Mouse (Mus musculus): Measurements from ENCODE around the gene Itga2. TPM values are rescaled to one million over a fixed set of nuclear protein-coding genes. Genes with fewer than 3 reads are reported as not detected.
A peak's percentile ranks its signal among the peaks of the same experiment; 100 is the strongest.

Itga2 gene
- total RNA-seq (2014; rRNA removed) (0.07 and 0.09 TPM in 2 replicates), polyA plus RNA-seq (2012; rRNA removed) (0.01 TPM in 2 replicates)

DNA sequence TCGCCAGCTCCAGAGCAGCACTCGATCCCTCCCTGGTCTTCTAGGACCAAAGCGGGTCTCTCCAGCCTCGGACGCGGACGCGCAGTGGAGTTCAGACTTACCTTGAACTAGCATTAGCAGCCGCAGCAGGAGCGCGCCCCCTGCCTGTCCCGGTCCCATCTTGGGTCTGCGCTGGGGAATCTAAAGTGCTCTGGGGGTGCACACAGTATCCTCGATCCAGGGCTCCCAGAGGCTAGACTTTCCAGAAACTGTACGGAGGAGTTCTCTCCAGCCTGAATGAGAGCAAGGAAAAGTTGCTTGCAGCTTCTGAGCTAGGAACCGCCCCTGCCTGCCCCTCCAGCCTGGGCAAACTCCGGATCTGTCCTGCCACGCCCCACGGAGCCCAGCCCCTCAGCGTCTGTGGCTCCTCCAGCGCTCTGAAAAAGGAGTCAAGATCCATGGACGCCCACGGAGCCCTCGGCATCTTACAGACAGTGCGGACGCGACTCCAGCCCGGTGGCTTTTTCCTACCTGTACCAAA is at the start of gene Itga2:
TSS of gene Itga2 (minus strand) at position 326 of the 520 bp plus-strand sequence.
- Histone ChIP-seq H3K9ac (ENCODE audit: low read depth, low read length) (0 out of 2 replicates have a peak within 1 kb of the TSS, but pooled peaks have one; percentile 6), H3K36me3 (ENCODE audit: control insufficient read depth, insufficient read depth, low read length) (no peaks in the 10 kb centered on the region), H3K27me3 (ENCODE audit: control insufficient read depth, insufficient read depth, low read length) (peaks cover 6% of the 10 kb centered on the region; the same call in 1 of the 2 replicates), H3K4me1 (ENCODE audit: control insufficient read depth, insufficient read depth, low read length) (no peaks in the 10 kb centered on the region), H3K4me3 (ENCODE audit: insufficient read depth, low read depth, low read length) (peak within 1 kb of the TSS; percentile 27; the same call in 1 of the 2 replicates), H3K27ac (replicated peaks; ENCODE audit: insufficient read depth, low read depth, low read length) (no peak within 1 kb of the TSS), H3K79me2 (ENCODE audit: control insufficient read depth, insufficient read depth, low read length) (no peaks in the 10 kb centered on the region)
- DNase-seq (ENCODE audit: extremely low read depth, low read depth, low spot score) = peak; percentile 15
- WGBS = 3% methylated on average over 28 of the region's 28 CpGs
- TF ChIP-seq CTCF (IDR thresholded peaks at IDR 0.05; ENCODE audit: low read depth, low read length) (peak; percentile 71), POLR2A (IDR thresholded peaks at IDR 0.05; ENCODE audit: extremely low read depth, insufficient read depth, low read length) (no peak)

DNA sequence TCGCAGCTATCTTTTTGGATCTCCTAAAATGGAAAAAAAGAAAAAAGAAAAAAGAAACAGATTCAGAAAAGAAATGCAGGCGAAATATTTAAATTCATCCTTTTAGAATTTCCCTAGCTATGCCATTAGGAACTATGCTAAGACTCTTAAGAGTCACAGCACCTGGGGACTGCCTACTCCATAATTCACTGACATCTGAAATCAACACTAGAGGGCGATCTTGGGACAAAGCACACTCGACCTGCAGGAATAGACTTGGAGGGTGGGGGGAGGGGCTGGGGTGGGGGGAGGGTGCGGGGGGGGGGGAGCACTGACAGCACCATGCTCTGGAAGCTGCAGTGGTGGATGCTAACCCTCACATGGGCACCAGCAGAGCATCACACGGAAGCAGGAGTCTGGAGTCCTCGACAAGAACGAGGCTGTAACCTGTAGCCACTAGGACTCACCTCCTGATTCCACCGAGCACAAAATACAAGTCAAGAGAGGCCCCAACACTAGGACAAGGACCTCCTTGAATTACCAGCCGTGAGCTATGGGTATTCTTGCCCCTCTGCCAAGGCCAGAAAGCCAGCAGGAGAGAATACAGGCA is 49.0 kb upstream of the Itga2 start:
- Histone ChIP-seq H3K9ac (ENCODE audit: low read depth, low read length) (no peak overlapping the region), H3K4me3 (ENCODE audit: insufficient read depth, low read depth, low read length) (no peak overlapping the region), H3K36me3 (ENCODE audit: control insufficient read depth, insufficient read depth, low read length) (peaks cover 25% of the 10 kb centered on the region), H3K79me2 (ENCODE audit: control insufficient read depth, insufficient read depth, low read length) (no peaks in the 10 kb centered on the region), H3K27me3 (ENCODE audit: control insufficient read depth, insufficient read depth, low read length) (no peaks in the 10 kb centered on the region), H3K4me1 (ENCODE audit: control insufficient read depth, insufficient read depth, low read length) (no peaks in the 10 kb centered on the region), H3K27ac (replicated peaks; ENCODE audit: insufficient read depth, low read depth, low read length) (no peak overlapping the region)
- TF ChIP-seq CTCF (IDR thresholded peaks at IDR 0.05; ENCODE audit: low read depth, low read length) (peak; percentile 27; the same call in 1 of the 2 replicates), POLR2A (IDR thresholded peaks at IDR 0.05; ENCODE audit: extremely low read depth, insufficient read depth, low read length) (no peak)
- WGBS = 68% methylated on average over 10 of the region's 10 CpGs
- DNase-seq (ENCODE audit: extremely low read depth, low read depth, low spot score) = peak; percentile 28

DNA sequence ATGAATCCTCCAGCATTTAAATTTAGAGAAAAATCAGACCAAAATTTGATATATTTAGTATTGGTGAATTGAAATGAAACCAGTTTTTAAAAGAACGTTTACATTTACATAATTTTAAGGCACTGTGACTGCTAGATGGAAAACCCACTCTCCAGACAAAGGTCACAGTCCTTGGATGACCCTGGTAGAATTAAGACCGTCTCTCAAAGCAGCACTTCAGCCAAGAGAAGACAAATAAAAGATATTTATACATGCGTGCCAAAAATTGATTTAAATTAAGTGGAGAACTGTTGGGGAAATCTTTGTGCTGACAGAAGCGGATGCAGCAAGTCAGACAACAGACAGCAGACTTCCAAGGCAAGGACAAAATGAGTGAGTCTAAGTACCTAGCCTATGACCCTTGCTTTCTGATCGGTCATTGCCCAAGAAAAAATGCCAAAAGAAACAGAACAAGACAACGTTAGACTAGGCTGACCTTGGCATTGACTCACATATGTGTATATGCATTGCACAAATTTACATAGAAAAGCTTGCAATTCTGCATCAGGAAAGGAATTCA is 42.7 kb upstream of the Itga2 start:
- DNase-seq (ENCODE audit: extremely low read depth, low read depth, low spot score) = peak; percentile 51
- H3K4me3 ChIP-seq (ENCODE audit: insufficient read depth, low read depth, low read length) = no peak overlapping the region
- H3K4me1 ChIP-seq (ENCODE audit: control insufficient read depth, insufficient read depth, low read length) = peaks cover 5% of the 10 kb centered on the region; the same call in 1 of the 2 replicates
- H3K9ac ChIP-seq (ENCODE audit: low read depth, low read length) = no peak overlapping the region
- H3K27me3 ChIP-seq (ENCODE audit: control insufficient read depth, insufficient read depth, low read length) = no peaks in the 10 kb centered on the region
- WGBS = 17% methylated on average over 6 of the region's 6 CpGs
- no peaks in the 10 kb centered on the region for H3K79me2 ChIP-seq (ENCODE audit: control insufficient read depth, insufficient read depth, low read length)
- TF ChIP-seq CTCF (IDR thresholded peaks at IDR 0.05; ENCODE audit: low read depth, low read length) = no peak
- no peak for TF ChIP-seq POLR2A (IDR thresholded peaks at IDR 0.05; ENCODE audit: extremely low read depth, insufficient read depth, low read length)
- H3K27ac ChIP-seq (replicated peaks; ENCODE audit: insufficient read depth, low read depth, low read length) = no peak overlapping the region
- peaks cover 18% of the 10 kb centered on the region; the same call in 1 of the 2 replicates for H3K36me3 ChIP-seq (ENCODE audit: control insufficient read depth, insufficient read depth, low read length)

DNA sequence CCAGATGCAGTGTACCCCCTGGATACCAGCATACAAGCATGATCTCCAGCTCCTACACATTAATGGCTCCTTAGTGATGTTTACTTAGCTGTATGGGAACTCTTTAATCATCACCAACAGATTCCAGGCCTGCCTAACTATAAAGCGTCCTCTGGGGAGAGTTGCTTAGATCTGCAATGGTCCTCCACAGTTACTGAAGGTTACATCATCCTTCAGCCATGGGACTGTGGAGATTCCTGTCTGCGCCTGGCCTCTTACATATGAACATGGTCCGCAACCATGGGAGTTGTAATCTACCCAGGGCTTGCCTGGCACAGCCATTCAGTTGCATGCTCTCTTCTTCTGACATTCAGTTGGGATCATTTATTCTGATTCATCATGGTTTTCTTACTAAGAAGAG is 40.0 kb upstream of the Itga2 start:
- H3K36me3 ChIP-seq (ENCODE audit: control insufficient read depth, insufficient read depth, low read length) = peaks cover 33% of the 10 kb centered on the region
- no peak for DNase-seq (ENCODE audit: extremely low read depth, low read depth, low spot score)
- H3K9ac ChIP-seq (ENCODE audit: low read depth, low read length) = no peak overlapping the region
- H3K4me1 ChIP-seq (ENCODE audit: control insufficient read depth, insufficient read depth, low read length) = peaks cover 5% of the 10 kb centered on the region; the same call in 1 of the 2 replicates
- 98% methylated on average over 3 of the region's 3 CpGs for whole genome bisulfite sequencing
- H3K27me3 ChIP-seq (ENCODE audit: control insufficient read depth, insufficient read depth, low read length) = no peaks in the 10 kb centered on the region
- H3K4me3 ChIP-seq (ENCODE audit: insufficient read depth, low read depth, low read length) = no peak overlapping the region
- H3K27ac ChIP-seq (replicated peaks; ENCODE audit: insufficient read depth, low read depth, low read length) = no peak overlapping the region
- TF ChIP-seq CTCF (IDR thresholded peaks at IDR 0.05; ENCODE audit: low read depth, low read length) (no peak), POLR2A (IDR thresholded peaks at IDR 0.05; ENCODE audit: extremely low read depth, insufficient read depth, low read length) (no peak)
- H3K79me2 ChIP-seq (ENCODE audit: control insufficient read depth, insufficient read depth, low read length) = no peaks in the 10 kb centered on the region

DNA sequence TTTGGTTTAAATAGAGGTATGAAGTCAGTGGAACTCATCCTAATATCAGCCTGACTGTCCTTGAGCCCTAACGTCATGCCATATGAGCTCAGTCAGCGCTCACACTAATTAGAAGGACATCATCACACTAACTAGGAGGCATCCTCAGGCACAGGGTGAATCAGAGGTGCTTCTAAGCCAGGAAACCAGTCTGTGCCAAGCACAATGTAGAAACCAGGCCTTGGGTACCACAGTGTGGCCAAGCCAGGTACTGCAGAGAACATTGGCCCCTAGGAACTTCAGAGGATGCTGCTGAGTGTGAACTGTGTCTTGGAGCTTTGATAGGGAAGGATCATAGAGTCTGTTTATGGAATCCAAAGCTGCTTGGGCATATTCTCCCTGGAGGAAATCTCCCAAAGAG is 32.3 kb upstream of the Itga2 start:
- TF ChIP-seq POLR2A (IDR thresholded peaks at IDR 0.05; ENCODE audit: extremely low read depth, insufficient read depth, low read length) = no peak
- peak; percentile 78 for TF ChIP-seq CTCF (IDR thresholded peaks at IDR 0.05; ENCODE audit: low read depth, low read length)
- no peaks in the 10 kb centered on the region for H3K4me1 ChIP-seq (ENCODE audit: control insufficient read depth, insufficient read depth, low read length)
- DNase-seq (ENCODE audit: extremely low read depth, low read depth, low spot score) = peak; percentile 55
- H3K4me3 ChIP-seq (ENCODE audit: insufficient read depth, low read depth, low read length) = no peak overlapping the region
- peaks cover 44% of the 10 kb centered on the region for H3K36me3 ChIP-seq (ENCODE audit: control insufficient read depth, insufficient read depth, low read length)
- H3K27ac ChIP-seq (replicated peaks; ENCODE audit: insufficient read depth, low read depth, low read length) = no peak overlapping the region
- 53% methylated on average over 2 of the region's 2 CpGs for WGBS
- no peak overlapping the region for H3K9ac ChIP-seq (ENCODE audit: low read depth, low read length)
- H3K27me3 ChIP-seq (ENCODE audit: control insufficient read depth, insufficient read depth, low read length) = no peaks in the 10 kb centered on the region
- no peaks in the 10 kb centered on the region for H3K79me2 ChIP-seq (ENCODE audit: control insufficient read depth, insufficient read depth, low read length)

DNA sequence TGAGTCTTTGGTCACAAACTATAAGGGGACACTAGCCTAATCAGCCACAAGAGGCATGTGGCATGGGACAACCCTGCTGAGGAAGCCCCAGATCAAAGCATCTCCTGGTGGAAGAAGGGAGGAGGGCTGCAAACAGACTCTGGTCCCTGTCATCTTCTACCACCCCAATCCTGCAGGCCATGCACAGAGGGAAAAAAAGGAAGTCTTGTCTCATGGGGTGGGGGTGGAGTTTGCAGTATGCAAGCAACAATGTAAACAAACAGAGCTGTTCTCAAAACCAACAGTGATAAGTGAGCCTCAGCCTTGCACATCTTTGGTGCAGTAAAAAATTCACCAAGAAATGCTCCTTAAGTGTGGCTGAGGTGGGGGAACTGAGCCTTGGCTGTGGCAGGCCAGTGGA is 22.6 kb upstream of the Itga2 start:
- Histone ChIP-seq H3K36me3 (ENCODE audit: control insufficient read depth, insufficient read depth, low read length) (peaks cover 10% of the 10 kb centered on the region), H3K4me1 (ENCODE audit: control insufficient read depth, insufficient read depth, low read length) (no peaks in the 10 kb centered on the region), H3K27ac (replicated peaks; ENCODE audit: insufficient read depth, low read depth, low read length) (no peak overlapping the region), H3K9ac (ENCODE audit: low read depth, low read length) (no peak overlapping the region), H3K79me2 (ENCODE audit: control insufficient read depth, insufficient read depth, low read length) (no peaks in the 10 kb centered on the region), H3K4me3 (ENCODE audit: insufficient read depth, low read depth, low read length) (no peak overlapping the region), H3K27me3 (ENCODE audit: control insufficient read depth, insufficient read depth, low read length) (no peaks in the 10 kb centered on the region)
- DNase-seq (ENCODE audit: extremely low read depth, low read depth, low spot score) = no peak
- TF ChIP-seq POLR2A (IDR thresholded peaks at IDR 0.05; ENCODE audit: extremely low read depth, insufficient read depth, low read length) (no peak), CTCF (IDR thresholded peaks at IDR 0.05; ENCODE audit: low read depth, low read length) (no peak)

Measured in liver, adult 2 months (tissue).